28 mouse cellular contexts compared by ENCODE assay signal in the genomic region with DNA sequence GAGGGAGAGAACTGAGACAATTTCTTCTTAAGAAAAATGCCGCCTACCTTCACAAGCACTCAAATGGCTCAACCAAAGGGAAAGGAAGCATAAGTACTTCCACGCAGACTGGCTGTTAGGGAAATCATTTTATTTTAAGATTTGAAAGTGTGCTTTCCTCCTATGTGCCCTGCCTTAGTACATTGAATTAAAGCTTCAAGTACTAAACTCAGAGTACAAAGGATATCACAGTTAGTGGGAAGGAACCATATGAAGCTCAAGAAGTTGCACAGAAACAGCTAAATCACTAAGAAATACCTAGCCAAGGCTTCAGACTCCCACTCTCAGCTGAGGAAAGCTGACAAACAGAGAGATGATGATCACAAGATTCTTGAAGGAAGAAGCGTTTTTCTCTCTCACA.
A peak's percentile ranks its signal among the peaks of the same experiment; 100 is the strongest.
DNase-seq lines count a peak whose midpoint lies in the region; ATAC-seq and TF ChIP-seq lines count a peak whose summit lies in the region.
"Had no signal": no experiment of that assay in that cellular context is flagged by ENCODE, and none has a peak within 500 bp of the region (broad histone marks: within the 10 kb centered on the region; RNA-seq: fewer than 3 reads in every experiment).

No protein-coding gene starts in this region.

- no peaks in the 10 kb centered on the region for H3K36me3 ChIP-seq in heart, embryonic 12.5 days
- H3K36me3 ChIP-seq: embryonic facial prominence, embryonic 12.5 days; heart, embryonic 15.5 days; intestine, embryonic 15.5 days; limb, embryonic 10.5 days; limb, embryonic 15.5 days; liver, embryonic 13.5 days; midbrain, embryonic 12.5 days; neural tube, embryonic 13.5 days; stomach, embryonic 15.5 days had no signal

- WGBS in heart, embryonic 12.5 days = 69% methylated on average over 3 of the region's 3 CpGs

- peak overlapping the region; percentile 97; the same call in 1 of the 2 replicates for H3K27ac ChIP-seq in cortical plate, adult 2 months (ENCODE audit: insufficient read depth, low read length)
- no peak overlapping the region for H3K27ac ChIP-seq in heart, embryonic 12.5 days (ENCODE audit: poor library complexity, severe bottlenecking)
- H3K27ac ChIP-seq: embryonic facial prominence, embryonic 12.5 days; heart, embryonic 15.5 days; hindbrain, postnatal 0 days; intestine, embryonic 15.5 days; limb, embryonic 10.5 days; limb, embryonic 15.5 days; liver, embryonic 13.5 days; midbrain, embryonic 12.5 days; neural tube, embryonic 13.5 days; stomach, embryonic 15.5 days had no signal

- DNase-seq in layer of hippocampus, adult 9-11 months = peak; percentile 27
- no peak for DNase-seq in layer of hippocampus, adult 9-10 months (ENCODE audit: low spot score)
- peak; percentile 85 for DNase-seq in brain, adult 2 months (ENCODE audit: low read depth, low spot score)
- peak; percentile 34 to 89 for DNase-seq in left cerebral cortex, postnatal 25 days (ENCODE audit: low spot score in 2 of 2)
- DNase-seq in kidney, postnatal 4 days = no peak
- DNase-seq: adrenal gland, postnatal 25 days; B cell, adult 2 months; gastrocnemius, postnatal 14 days; kidney, adult 2 months; kidney, postnatal 36 days; liver, embryonic 13.5 days; lung, adult 18-20 months; lung, postnatal 4 days; thymus, postnatal 14 days had no signal

- no peak overlapping the region for H3K4me2 ChIP-seq in heart, embryonic 12.5 days
- H3K4me2 ChIP-seq: embryonic facial prominence, embryonic 12.5 days; heart, embryonic 15.5 days; intestine, embryonic 15.5 days; limb, embryonic 15.5 days; liver, embryonic 13.5 days; midbrain, embryonic 12.5 days; neural tube, embryonic 13.5 days; stomach, embryonic 15.5 days had no signal

- H3K4me3 ChIP-seq in cortical plate, adult 2 months (ENCODE audit: insufficient read depth, low read length) = no peak overlapping the region
- no peak overlapping the region for H3K4me3 ChIP-seq in heart, embryonic 12.5 days
- H3K4me3 ChIP-seq: embryonic facial prominence, embryonic 12.5 days; heart, embryonic 15.5 days; intestine, embryonic 15.5 days; limb, embryonic 10.5 days; limb, embryonic 15.5 days; liver, embryonic 13.5 days; megakaryocyte, embryonic 14.5 days; midbrain, embryonic 12.5 days; neural tube, embryonic 13.5 days; stomach, embryonic 15.5 days had no signal

- intact Hi-C loops in left cerebral cortex, postnatal 25 days (cut with DNase I) = loop anchor here (1.0 to 5.0 kb wide), 7 partner anchors 112 to 380 kb away; a partner anchor contains a TSS

- TF ChIP-seq POLR2A in cortical plate, adult 2 months (IDR thresholded peaks at IDR 0.05; ENCODE audit: extremely low read depth, insufficient read depth, low read length) = no peak

- ATAC-seq in heart, embryonic 12.5 days (ENCODE audit: insufficient number of reproducible peaks, low FRiP score) = no peak
- ATAC-seq: forebrain, embryonic 14.5 days; hindbrain, postnatal 0 days; intestine, embryonic 15.5 days; lung, postnatal 0 days had no signal

- H3K9me3 ChIP-seq in heart, embryonic 12.5 days (replicated peaks) = no peaks in the 10 kb centered on the region
- H3K9me3 ChIP-seq: embryonic facial prominence, embryonic 12.5 days; heart, embryonic 15.5 days; intestine, embryonic 15.5 days; limb, embryonic 10.5 days; limb, embryonic 15.5 days; liver, embryonic 13.5 days; megakaryocyte, embryonic 14.5 days; midbrain, embryonic 12.5 days; neural tube, embryonic 13.5 days; stomach, embryonic 15.5 days had no signal

- TF ChIP-seq CTCF in cortical plate, adult 2 months (IDR thresholded peaks at IDR 0.05; ENCODE audit: extremely low read depth, insufficient read depth, low read length) = no peak

- H3K27me3 ChIP-seq in heart, embryonic 12.5 days (replicated peaks) = no peaks in the 10 kb centered on the region
- H3K27me3 ChIP-seq: embryonic facial prominence, embryonic 12.5 days; heart, embryonic 15.5 days; intestine, embryonic 15.5 days; limb, embryonic 15.5 days; liver, embryonic 13.5 days; megakaryocyte, embryonic 14.5 days; midbrain, embryonic 12.5 days; neural tube, embryonic 13.5 days; stomach, embryonic 15.5 days had no signal

- H3K4me1 ChIP-seq in cortical plate, adult 2 months (ENCODE audit: control insufficient read depth, insufficient read depth, low read length) = peaks cover 6% of the 10 kb centered on the region
- no peaks in the 10 kb centered on the region for H3K4me1 ChIP-seq in heart, embryonic 12.5 days (replicated peaks)
- H3K4me1 ChIP-seq: embryonic facial prominence, embryonic 12.5 days; heart, embryonic 15.5 days; intestine, embryonic 15.5 days; limb, embryonic 10.5 days; limb, embryonic 15.5 days; liver, embryonic 13.5 days; megakaryocyte, embryonic 14.5 days; midbrain, embryonic 12.5 days; neural tube, embryonic 13.5 days; stomach, embryonic 15.5 days had no signal

- H3K9ac ChIP-seq in heart, embryonic 12.5 days = no peak overlapping the region
- H3K9ac ChIP-seq: embryonic facial prominence, embryonic 12.5 days; heart, embryonic 15.5 days; intestine, embryonic 15.5 days; limb, embryonic 15.5 days; liver, embryonic 13.5 days; midbrain, embryonic 12.5 days; neural tube, embryonic 13.5 days; stomach, embryonic 15.5 days had no signal

Comparison
In these comparisons a context has a peak if more than half of its experiments do, and no peak if none do; other contexts are left out.
1. DNase-seq: peak in layer of hippocampus, adult 9-11 months (single experiment), brain, adult 2 months (single experiment) and left cerebral cortex, postnatal 25 days (2 of 2); none in layer of hippocampus, adult 9-10 months (single experiment) and kidney, postnatal 4 days (0 of 2).